Mouse (Mus musculus): ENCODE measurements around the gene Sema4d. TPM values are rescaled to one million over a fixed set of nuclear protein-coding genes. Genes with fewer than 3 reads are reported as not detected.

Sema4d gene
- polyA plus RNA-seq, 1 experiment, result 24.6 TPM

GRCm38 (mm10) chr13:51808141-51808540, 14.6 kb upstream of the Sema4d start:
- no peaks in the 10 kb centered on the region for H3K36me3 ChIP-seq (ENCODE audit: control insufficient read depth, insufficient read depth, low read length, poor library complexity, severe bottlenecking)
- no peaks in the 10 kb centered on the region for H3K4me1 ChIP-seq (ENCODE audit: control insufficient read depth, insufficient read depth, low read length)
- no peak overlapping the region for H3K4me3 ChIP-seq (ENCODE audit: low read depth, low read length)
- no peaks in the 10 kb centered on the region for H3K27me3 ChIP-seq (ENCODE audit: control insufficient read depth, insufficient read depth, low read length, poor library complexity, severe bottlenecking)
- TF ChIP-seq POLR2A (IDR thresholded peaks at IDR 0.05; ENCODE audit: insufficient read depth, low read length) (no peak), CTCF (IDR thresholded peaks at IDR 0.05; ENCODE audit: low read depth, low read length) (no peak), EP300 (IDR thresholded peaks at IDR 0.05; ENCODE audit: insufficient read depth, low read depth, low read length) (no peak)
- H3K27ac ChIP-seq (ENCODE audit: insufficient read depth, low read length), result no peak overlapping the region
- H3K9ac ChIP-seq (ENCODE audit: low read depth, poor library complexity, severe bottlenecking), result no peak overlapping the region
- no peaks in the 10 kb centered on the region for H3K9me3 ChIP-seq (replicated peaks; ENCODE audit: control insufficient read depth, insufficient read depth, low read length, poor library complexity, severe bottlenecking)

GRCm38 (mm10) chr13:51806220-51806619, 12.7 kb upstream of the Sema4d start:
- no peak overlapping the region for H3K9ac ChIP-seq (ENCODE audit: low read depth, poor library complexity, severe bottlenecking)
- H3K36me3 ChIP-seq (ENCODE audit: control insufficient read depth, insufficient read depth, low read length, poor library complexity, severe bottlenecking), result no peaks in the 10 kb centered on the region
- no peaks in the 10 kb centered on the region for H3K4me1 ChIP-seq (ENCODE audit: control insufficient read depth, insufficient read depth, low read length)
- H3K27me3 ChIP-seq (ENCODE audit: control insufficient read depth, insufficient read depth, low read length, poor library complexity, severe bottlenecking), result no peaks in the 10 kb centered on the region
- H3K27ac ChIP-seq (ENCODE audit: insufficient read depth, low read length), result no peak overlapping the region
- H3K4me3 ChIP-seq (ENCODE audit: low read depth, low read length), result no peak overlapping the region
- TF ChIP-seq EP300 (IDR thresholded peaks at IDR 0.05; ENCODE audit: insufficient read depth, low read depth, low read length) (no peak), POLR2A (IDR thresholded peaks at IDR 0.05; ENCODE audit: insufficient read depth, low read length) (no peak), CTCF (IDR thresholded peaks at IDR 0.05; ENCODE audit: low read depth, low read length) (no peak)
- H3K9me3 ChIP-seq (replicated peaks; ENCODE audit: control insufficient read depth, insufficient read depth, low read length, poor library complexity, severe bottlenecking), result no peaks in the 10 kb centered on the region

- Histone ChIP-seq H3K27me3 (ENCODE audit: control insufficient read depth, insufficient read depth, low read length, poor library complexity, severe bottlenecking) (no peaks in the 10 kb centered on the region), H3K9ac (ENCODE audit: low read depth, poor library complexity, severe bottlenecking) (no peak overlapping the region), H3K27ac (ENCODE audit: insufficient read depth, low read length) (no peak overlapping the region), H3K4me3 (ENCODE audit: low read depth, low read length) (no peak overlapping the region), H3K9me3 (replicated peaks; ENCODE audit: control insufficient read depth, insufficient read depth, low read length, poor library complexity, severe bottlenecking) (no peaks in the 10 kb centered on the region), H3K36me3 (ENCODE audit: control insufficient read depth, insufficient read depth, low read length, poor library complexity, severe bottlenecking) (no peaks in the 10 kb centered on the region), H3K4me1 (ENCODE audit: control insufficient read depth, insufficient read depth, low read length) (no peaks in the 10 kb centered on the region)
- TF ChIP-seq EP300 (IDR thresholded peaks at IDR 0.05; ENCODE audit: insufficient read depth, low read depth, low read length), result no peak
- no peak for TF ChIP-seq CTCF (IDR thresholded peaks at IDR 0.05; ENCODE audit: low read depth, low read length)
- no peak for TF ChIP-seq POLR2A (IDR thresholded peaks at IDR 0.05; ENCODE audit: insufficient read depth, low read length)
These were observed 12.1 kb upstream of the Sema4d start for GRCm38 (mm10) chr13:51805634-51806033.

GRCm38 (mm10) chr13:51800921-51801320, 7.4 kb upstream of the Sema4d start:
- Histone ChIP-seq H3K9me3 (replicated peaks; ENCODE audit: control insufficient read depth, insufficient read depth, low read length, poor library complexity, severe bottlenecking) (no peaks in the 10 kb centered on the region), H3K36me3 (ENCODE audit: control insufficient read depth, insufficient read depth, low read length, poor library complexity, severe bottlenecking) (no peaks in the 10 kb centered on the region), H3K4me3 (ENCODE audit: low read depth, low read length) (no peak overlapping the region), H3K9ac (ENCODE audit: low read depth, poor library complexity, severe bottlenecking) (no peak overlapping the region), H3K27ac (ENCODE audit: insufficient read depth, low read length) (no peak overlapping the region), H3K27me3 (ENCODE audit: control insufficient read depth, insufficient read depth, low read length, poor library complexity, severe bottlenecking) (no peaks in the 10 kb centered on the region), H3K4me1 (ENCODE audit: control insufficient read depth, insufficient read depth, low read length) (peaks cover 2% of the 10 kb centered on the region)
- TF ChIP-seq EP300 (IDR thresholded peaks at IDR 0.05; ENCODE audit: insufficient read depth, low read depth, low read length) (no peak), CTCF (IDR thresholded peaks at IDR 0.05; ENCODE audit: low read depth, low read length) (no peak), POLR2A (IDR thresholded peaks at IDR 0.05; ENCODE audit: insufficient read depth, low read length) (no peak)

GRCm38 (mm10) chr13:51799735-51800522, 6.4 kb upstream of the Sema4d start:
- no peak overlapping the region for H3K4me3 ChIP-seq (ENCODE audit: low read depth, low read length)
- H3K4me1 ChIP-seq (ENCODE audit: control insufficient read depth, insufficient read depth, low read length), result peaks cover 2% of the 10 kb centered on the region
- H3K36me3 ChIP-seq (ENCODE audit: control insufficient read depth, insufficient read depth, low read length, poor library complexity, severe bottlenecking), result no peaks in the 10 kb centered on the region
- H3K9me3 ChIP-seq (replicated peaks; ENCODE audit: control insufficient read depth, insufficient read depth, low read length, poor library complexity, severe bottlenecking), result no peaks in the 10 kb centered on the region
- H3K27me3 ChIP-seq (ENCODE audit: control insufficient read depth, insufficient read depth, low read length, poor library complexity, severe bottlenecking), result no peaks in the 10 kb centered on the region
- no peak overlapping the region for H3K27ac ChIP-seq (ENCODE audit: insufficient read depth, low read length)
- no peak overlapping the region for H3K9ac ChIP-seq (ENCODE audit: low read depth, poor library complexity, severe bottlenecking)
- TF ChIP-seq POLR2A (IDR thresholded peaks at IDR 0.05; ENCODE audit: insufficient read depth, low read length), result no peak
- TF ChIP-seq CTCF (IDR thresholded peaks at IDR 0.05; ENCODE audit: low read depth, low read length), result no peak
- no peak for TF ChIP-seq EP300 (IDR thresholded peaks at IDR 0.05; ENCODE audit: insufficient read depth, low read depth, low read length)
